Mouse (Mus musculus) myocyte (in vitro differentiated cells): ENCODE results near the gene Igsf23.

Experiments
- MAX ChIP-seq: IDR thresholded peaks from one replicate; pipeline ENCODE4 v1.6.1; 2011; ENCODE audit warnings: low read depth, mild to moderate bottlenecking, control low read depth
- POLR2A ChIP-seq: IDR thresholded peaks from one replicate; pipeline ENCODE4 v1.6.1; 2011; ENCODE audit warnings: low read depth, mild to moderate bottlenecking, control low read depth, moderate library complexity; ENCODE audit not compliant: insufficient read length
- POLR2AphosphoS2 ChIP-seq: IDR thresholded peaks from one replicate; pipeline ENCODE4 v1.6.1; 2011; ENCODE audit warnings: low read depth, control low read depth; ENCODE audit not compliant: insufficient read length

- TF ChIP-seq MAX = no peak
- no peak for TF ChIP-seq POLR2A
- TF ChIP-seq POLR2AphosphoS2 = no peak
Observed at GRCm38 (mm10) chr7:19950589-19950988, at the start of gene Igsf23.
